Mouse (Mus musculus): ENCODE results near the gene Soat2.

Gene Soat2

DNA sequence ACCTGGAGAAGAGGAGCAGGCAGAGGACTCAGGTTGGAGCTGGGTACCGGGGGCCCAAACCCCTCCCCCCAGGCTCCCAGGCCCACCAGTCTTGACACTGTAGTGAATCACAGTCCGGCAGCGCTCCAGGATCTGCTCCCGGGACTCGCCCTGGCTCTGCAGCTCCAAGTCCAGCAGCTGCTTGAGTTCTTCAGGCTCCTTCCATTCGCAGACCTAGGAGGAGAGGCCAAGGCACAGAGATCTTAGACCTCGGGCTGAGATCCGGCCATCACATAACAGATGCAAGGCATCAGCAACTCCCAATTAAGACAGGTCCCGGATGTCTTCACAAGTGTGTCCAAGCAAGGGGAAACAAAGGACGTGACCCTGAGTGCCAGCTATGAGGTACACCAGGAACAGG, 37.8 kb downstream of the Soat2 start:
- no peak for DNase-seq (ENCODE audit: low read depth in 1 of 2, low spot score in 2 of 2)

DNA sequence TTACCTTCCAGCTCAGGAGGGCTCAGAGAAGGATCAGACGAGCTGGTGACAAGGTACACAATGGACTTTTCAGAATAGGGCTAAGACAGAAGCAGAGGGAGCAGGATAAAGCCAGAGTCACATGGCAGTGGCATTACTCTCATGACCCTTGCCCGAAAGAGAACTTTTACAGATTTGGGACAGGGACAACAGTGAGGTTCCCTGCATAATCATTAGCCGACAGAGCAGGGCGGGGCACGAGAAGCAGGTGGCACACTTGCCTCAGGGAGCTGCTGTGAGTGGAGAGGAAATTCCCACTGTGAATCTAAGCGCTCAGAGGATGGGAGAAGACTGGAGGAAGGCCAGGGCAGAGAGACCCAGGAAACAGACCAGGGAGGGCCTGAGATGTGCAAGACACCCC, 38.6 kb downstream of the Soat2 start:
- DNase-seq (ENCODE audit: low read depth in 1 of 2, low spot score in 2 of 2): no peak

DNA sequence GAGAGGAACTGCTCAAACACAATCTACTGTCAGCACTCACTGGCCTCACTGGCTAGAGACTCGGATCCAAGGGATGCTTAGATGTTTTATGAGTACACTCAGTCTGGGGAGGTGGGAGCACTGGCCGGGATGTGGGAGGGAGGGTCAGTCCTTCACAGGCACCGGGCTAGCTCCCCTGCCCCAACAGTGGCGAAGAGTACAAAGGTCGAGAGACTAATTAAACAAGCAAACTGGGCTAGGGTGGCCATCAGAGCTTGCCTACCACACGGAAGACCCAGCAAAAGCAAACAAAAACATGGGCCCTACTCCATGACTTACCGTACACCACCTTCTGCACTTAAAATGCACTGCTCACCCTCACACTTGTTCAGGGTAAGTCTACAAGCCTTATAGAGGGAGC, 41.4 kb downstream of the Soat2 start:
- DNase-seq (ENCODE audit: low read depth in 1 of 2, low spot score in 2 of 2): no peak

DNA sequence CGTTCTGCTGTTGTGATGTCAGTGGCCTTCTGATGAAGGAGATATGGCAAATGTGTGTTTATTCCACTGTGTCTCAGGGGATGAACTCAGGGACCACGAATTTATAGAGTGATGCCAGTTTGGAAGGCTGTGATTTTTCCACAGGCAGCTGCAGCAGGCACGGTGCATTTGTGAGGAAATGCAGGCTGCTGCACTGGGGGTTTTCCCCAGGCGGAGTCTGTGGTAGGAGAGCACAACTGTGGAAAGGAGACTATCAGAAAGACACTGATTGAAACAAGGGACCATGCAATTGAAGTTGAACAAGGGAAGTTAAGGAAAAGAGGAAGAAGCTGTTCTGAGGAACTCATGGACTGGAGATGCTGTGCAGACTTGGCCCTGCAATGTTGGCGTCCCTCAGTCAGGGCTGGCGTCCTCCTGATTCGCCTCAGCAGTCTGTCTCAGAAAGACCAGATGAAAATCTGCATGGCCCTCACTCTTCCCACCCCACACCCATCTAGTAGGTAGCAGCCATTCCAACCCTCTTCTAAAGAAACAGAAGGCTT, 42.0 kb downstream of the Soat2 start:
- DNase-seq (ENCODE audit: low read depth in 1 of 2, low spot score in 2 of 2): no peak

DNA sequence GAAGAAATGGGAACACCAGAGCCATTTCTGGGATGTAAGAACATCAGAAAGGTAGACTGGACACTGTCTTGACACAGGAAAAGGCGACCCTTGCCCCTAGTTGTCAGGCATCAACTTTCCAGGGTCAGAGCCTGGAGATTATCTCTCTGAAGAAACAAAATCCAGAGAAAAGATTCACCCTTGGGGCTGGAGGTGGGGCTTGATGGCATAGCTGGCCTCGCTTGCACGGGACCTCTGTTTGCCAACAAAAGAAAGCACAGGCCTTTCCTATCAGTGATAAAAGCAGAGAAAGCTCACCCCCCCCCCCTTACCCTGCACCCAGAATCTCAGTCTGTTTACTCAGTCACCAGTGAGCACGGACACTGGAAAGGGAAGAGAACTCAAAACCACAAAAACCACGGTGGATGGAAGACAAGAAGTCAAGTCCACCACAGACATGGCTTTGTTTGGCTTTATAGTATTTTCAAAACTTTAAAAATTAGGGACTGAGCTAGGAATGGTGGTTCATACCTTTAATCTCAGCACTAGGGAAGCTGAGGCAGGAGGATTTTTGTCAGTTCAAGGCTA, 42.6 kb downstream of the Soat2 start:
- no peak for DNase-seq (ENCODE audit: low read depth in 1 of 2, low spot score in 2 of 2)

DNA sequence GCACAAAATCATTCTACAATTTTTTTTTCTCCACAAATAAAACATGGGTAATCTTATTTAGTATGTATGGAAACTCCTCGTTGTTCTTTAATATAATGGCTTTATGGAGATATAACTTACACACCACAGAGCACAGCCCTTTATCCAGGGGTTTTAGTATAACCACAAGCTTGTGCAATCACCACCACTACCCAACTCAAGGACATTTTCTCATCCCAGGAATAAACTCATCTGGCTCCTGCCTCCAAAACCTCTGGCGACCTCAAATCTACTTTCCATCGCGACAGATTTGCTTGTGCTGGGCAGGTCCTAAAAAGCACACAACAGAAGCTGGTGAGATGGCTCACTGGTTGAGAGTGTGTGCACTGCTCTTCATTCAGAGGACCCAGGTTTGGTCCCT, 43.3 kb downstream of the Soat2 start:
- DNase-seq (ENCODE audit: low read depth in 1 of 2, low spot score in 2 of 2): no peak

DNA sequence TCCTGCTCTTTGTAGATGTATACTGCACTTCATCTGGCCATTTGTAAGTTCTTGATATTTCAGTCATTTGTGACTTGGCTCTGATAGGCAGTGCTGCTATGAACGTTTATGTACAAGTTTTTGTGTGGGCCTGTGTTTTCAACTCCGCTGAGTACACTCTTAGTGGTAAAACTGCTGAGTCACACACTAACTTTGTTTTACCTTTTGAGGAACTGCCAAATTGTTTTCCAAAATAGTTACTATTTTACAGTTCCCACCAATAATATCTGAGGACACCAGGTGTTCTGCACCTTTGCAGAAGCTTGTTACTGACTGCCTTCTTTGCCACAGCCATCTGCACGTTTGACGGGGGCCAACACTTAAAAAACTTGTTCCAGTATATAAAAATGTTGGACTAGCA, 44.1 kb downstream of the Soat2 start:
- no peak for DNase-seq (ENCODE audit: low read depth in 1 of 2, low spot score in 2 of 2)

DNA sequence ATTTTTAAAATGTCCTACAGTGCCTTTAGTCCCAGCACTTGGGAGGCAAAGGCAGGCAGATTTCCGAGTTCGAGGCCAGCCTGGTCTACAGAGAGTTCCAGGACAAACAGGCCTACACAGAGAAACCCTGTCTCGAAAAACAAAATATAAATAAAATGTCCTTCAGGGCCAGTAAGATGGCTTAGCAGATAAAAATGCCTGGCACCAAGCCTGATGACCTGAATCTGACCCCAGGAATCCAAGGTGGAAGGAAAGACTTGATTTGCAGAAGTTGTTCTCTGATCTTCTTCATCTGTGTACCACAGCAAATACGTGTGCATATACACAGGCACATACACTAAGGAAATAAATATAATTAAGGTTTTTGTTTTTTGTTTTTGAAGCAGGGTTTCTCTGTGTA, 45.0 kb downstream of the Soat2 start:
- no peak for DNase-seq (ENCODE audit: low read depth in 1 of 2, low spot score in 2 of 2)

GRCm38 (mm10) chr15:102198841-102199240, 48.5 kb downstream of the Soat2 start:
- no peak for DNase-seq (ENCODE audit: low read depth in 1 of 2, low spot score in 2 of 2)

- DNase-seq (ENCODE audit: low read depth in 1 of 2, low spot score in 2 of 2): peak; percentile 72 to 80
Observed at GRCm38 (mm10) chr15:102202971-102203834, 52.9 kb downstream of the Soat2 start, which contains the start of gene Zfp740. Gene Zfp740 (plus strand): TSS chr15:102203249.

DNA sequence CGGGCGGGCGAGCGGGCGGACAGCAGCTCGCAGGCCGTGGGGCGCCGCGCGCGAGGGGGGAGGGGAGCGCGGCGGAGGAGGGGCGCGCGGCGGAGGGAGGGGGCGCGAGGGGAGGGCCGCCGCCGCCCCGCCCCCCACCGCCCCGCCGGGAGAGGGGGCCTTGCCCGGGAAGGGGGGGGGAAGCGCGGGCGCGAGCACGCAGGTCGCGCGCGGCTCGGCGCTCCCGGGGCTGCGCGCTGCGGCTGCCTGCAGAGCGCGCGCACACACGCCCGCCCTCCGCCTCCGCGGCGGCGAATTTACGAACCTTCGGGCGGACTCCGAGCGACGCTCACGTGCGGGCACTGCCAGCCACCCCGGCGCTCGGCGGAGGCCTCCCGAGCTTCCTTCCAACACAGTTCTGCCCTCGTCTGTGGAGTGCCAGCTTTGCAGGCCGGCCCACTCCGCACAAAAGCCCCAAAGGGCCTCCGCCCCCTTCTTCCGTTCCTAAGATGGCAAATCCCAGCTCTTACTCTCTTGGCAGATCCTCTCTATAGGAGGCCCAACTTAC, 53.6 kb downstream of the Soat2 start:
- peak in 1 of 2 experiments; percentile 34 for DNase-seq (ENCODE audit: low read depth in 1 of 2, low spot score in 2 of 2)

DNA sequence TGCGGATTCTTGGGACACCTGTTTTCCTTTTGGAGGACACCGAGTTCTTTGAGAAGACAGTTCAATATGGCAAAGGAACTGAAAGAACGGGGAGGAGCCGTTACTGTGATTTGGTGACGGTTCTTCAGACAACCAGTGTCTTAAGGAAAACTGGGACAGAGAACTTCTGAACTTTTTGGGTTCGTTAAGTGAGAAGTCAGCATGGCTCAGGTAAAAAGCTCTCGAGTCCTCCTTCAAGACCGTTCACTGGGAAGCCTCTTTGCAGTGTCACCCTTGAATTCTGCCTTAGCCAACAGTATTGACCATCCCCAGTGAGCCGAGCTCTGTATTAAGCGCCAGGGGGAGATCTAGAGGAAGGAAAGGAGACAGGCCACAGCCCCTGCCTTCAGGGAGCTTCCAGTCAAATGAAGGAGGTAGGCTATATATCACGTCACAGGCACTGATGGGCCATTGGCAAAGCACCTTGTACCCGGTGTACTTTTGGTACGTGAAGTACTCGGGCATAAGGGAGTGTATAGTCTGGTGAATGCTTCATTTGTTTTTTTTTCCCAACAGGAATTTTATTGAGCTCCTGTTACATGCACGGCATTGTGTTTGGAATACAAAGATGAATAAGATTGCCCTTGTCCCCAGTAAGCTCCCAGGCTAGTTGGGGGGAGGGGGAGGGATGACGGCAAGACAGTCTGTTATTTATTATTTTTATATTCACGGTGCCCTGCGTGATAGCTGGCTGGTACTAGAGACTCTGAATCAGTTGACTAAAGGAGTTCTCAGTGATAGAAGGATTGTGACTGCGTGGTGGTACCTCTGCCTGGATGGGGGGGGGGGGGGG, 54.6 kb downstream of the Soat2 start, which contains the start of gene Csad:
TSS of gene Csad (minus strand) at position 51 of the 832 bp plus-strand sequence.
- no peak for DNase-seq (ENCODE audit: low read depth in 1 of 2, low spot score in 2 of 2)

GRCm38 (mm10) chr15:102205779-102206178, 55.5 kb downstream of the Soat2 start:
- no peak for DNase-seq (ENCODE audit: low read depth in 1 of 2, low spot score in 2 of 2)

GRCm38 (mm10) chr15:102207351-102207750, 57.0 kb downstream of the Soat2 start:
- DNase-seq (ENCODE audit: low read depth in 1 of 2, low spot score in 2 of 2): no peak

GRCm38 (mm10) chr15:102208092-102208561, 57.8 kb downstream of the Soat2 start:
- DNase-seq (ENCODE audit: low read depth in 1 of 2, low spot score in 2 of 2): no peak

GRCm38 (mm10) chr15:102209114-102209513, 58.8 kb downstream of the Soat2 start:
- DNase-seq (ENCODE audit: low read depth in 1 of 2, low spot score in 2 of 2): no peak

GRCm38 (mm10) chr15:102210816-102211215, 60.5 kb downstream of the Soat2 start:
- no peak for DNase-seq (ENCODE audit: low read depth in 1 of 2, low spot score in 2 of 2)

DNA sequence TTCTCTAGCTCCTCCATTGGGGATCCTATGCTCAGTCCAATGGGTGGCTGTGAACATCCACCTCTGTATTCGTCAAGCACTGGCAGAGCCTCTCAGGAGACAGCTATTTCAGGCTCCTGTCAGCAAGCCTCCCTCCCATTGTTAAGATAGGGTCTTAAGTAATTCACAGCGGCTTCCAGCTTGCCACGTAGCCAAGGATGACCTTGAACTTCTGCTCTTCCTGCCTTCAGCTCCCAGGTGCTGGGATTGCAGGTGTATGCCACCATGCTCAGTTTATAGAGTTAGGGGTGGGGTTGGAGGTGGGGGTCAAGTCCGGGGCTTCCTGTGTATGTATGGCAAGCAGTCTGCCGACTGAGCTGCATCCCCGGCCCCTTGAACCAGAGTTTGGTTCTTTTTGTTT, 61.6 kb downstream of the Soat2 start:
- DNase-seq (ENCODE audit: low read depth in 1 of 2, low spot score in 2 of 2): no peak
